Mouse (Mus musculus): ENCODE results near the gene Agbl4.

DNA sequence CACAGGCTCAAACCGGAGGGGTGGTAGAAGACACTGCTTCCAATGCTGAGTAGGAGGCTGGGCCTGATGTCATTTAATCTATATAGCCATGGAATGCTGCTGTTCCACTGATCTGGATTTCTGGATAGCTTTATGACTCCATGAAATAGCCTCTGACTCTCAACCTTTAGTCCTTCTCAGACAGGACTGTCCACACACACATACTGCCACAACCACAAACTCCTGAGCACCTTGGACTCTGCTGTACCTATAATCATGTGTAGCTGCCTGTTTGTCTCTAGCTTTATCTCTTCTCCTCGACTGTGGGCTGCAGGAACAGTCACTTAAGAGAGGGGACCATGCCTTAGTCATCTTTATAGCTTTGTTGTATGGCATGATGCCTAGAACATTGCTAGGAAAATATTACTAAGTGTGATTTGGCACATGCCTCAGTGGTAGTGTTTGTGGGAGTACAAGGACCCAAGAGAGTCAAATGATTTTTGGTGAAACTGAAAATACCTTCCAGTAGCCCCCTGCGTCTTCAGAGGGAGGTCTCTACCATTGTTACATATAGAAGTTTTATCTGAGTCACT lies 817.8 kb downstream of the Agbl4 start:
- no peak for TF ChIP-seq POLR2A (IDR thresholded peaks at IDR 0.05; ENCODE audit: borderline replicate concordance, extremely low read depth, insufficient read depth, insufficient read length, poor library complexity, severe bottlenecking)
- TF ChIP-seq CTCF (IDR thresholded peaks at IDR 0.05; ENCODE audit: borderline replicate concordance, extremely low read depth, insufficient read depth, insufficient read length) = no peak
